Mouse (Mus musculus) heart, embryonic 16.5 days (tissue): ENCODE measurements at regions not wholly inside any gene's neighbourhood (a gene's known extent, or its start where the extent isn't known, plus 50 kb on each side); places are given as distances from the start of the nearest gene placed in this dataset.

Source experiments
- ATAC-seq: fragments of 200-750 bp; cut with Nextera tagmentation; replicated peaks from 2 replicates; pipeline ENCODE4 v1.8.0; 2017; ENCODE audit warnings: moderate number of reproducible peaks; ENCODE audit not compliant: insufficient read depth, low FRiP score; ENCODE audit errors: extremely low read depth
- H3K27ac ChIP-seq: fragments of 300-500 bp; sonication (generic); 2 replicates; pipeline ENCODE4 v1.5.1; 2014; ENCODE audit warnings: mild to moderate bottlenecking, low read length, control low read depth, moderate library complexity
- H3K27me3 ChIP-seq: fragments of 300-500 bp; sonication (generic); 2 replicates; pipeline ENCODE4 v1.6.1; 2014; ENCODE audit warnings: low read length, mixed read lengths; ENCODE audit not compliant: control insufficient read depth, insufficient read depth
- H3K36me3 ChIP-seq: fragments of 300-500 bp; sonication (generic); 2 replicates; pipeline ENCODE4 v1.6.1; 2014; ENCODE audit not compliant: control insufficient read depth, insufficient read depth
- H3K4me1 ChIP-seq: fragments of 300-500 bp; sonication (generic); 2 replicates; pipeline ENCODE4 v1.6.1; 2014; ENCODE audit warnings: low read length, mixed read lengths; ENCODE audit not compliant: control insufficient read depth, insufficient read depth
- H3K4me2 ChIP-seq: fragments of 300-500 bp; sonication (generic); 2 replicates; pipeline ENCODE4 v1.6.1; 2014; ENCODE audit warnings: low read depth, mild to moderate bottlenecking, control low read depth, low read length
- H3K4me3 ChIP-seq: fragments of 300-500 bp; sonication (generic); 2 replicates; pipeline ENCODE4 v1.5.1; 2014; ENCODE audit warnings: mild to moderate bottlenecking, control low read depth, low read length
- H3K9ac ChIP-seq: fragments of 300-500 bp; sonication (generic); 2 replicates; pipeline ENCODE4 v1.6.1; 2014; ENCODE audit warnings: low read length, control low read depth
- H3K9me3 ChIP-seq: fragments of 300-500 bp; sonication (generic); replicated peaks from 2 replicates; pipeline ENCODE4 v1.6.1; 2016; ENCODE audit warnings: low read length; ENCODE audit not compliant: control insufficient read depth
- WGBS: fragments of 180-500 bp; shearing (Covaris S2); extraction: QIAGEN DNeasy Blood & Tissue Kit; methylation state at CpG from one replicate; pipeline ENCODE4 v1.1.7; 2014; 5-methylcytosine and 5-hydroxymethylcytosine counted together

DNA sequence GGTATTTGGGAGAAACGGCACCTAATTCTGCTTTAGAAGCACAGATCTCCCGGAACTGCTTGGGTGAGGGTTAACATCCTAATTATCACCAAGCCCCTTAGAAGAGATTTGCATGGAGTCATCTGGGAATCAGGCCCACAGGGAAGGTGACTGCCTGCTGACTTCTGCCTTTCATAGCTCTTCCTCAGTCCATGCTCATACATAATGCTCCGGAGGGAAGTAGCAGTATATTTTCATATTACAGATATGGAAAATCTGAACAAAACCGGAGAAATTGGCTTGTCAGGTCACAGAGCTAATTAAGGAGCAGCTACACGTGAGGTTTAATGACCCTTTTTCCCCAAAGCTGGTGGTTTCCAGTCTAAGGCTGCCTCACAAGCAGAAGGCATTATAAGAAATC, 72.8 kb upstream of the Nbea start:
- H3K27ac ChIP-seq = no peak overlapping the region
- H3K36me3 ChIP-seq = no peaks in the 10 kb centered on the region
- WGBS = 59% methylated on average over 5 of the region's 5 CpGs
- no peaks in the 10 kb centered on the region for H3K4me1 ChIP-seq
- H3K9ac ChIP-seq = no peak overlapping the region
- no peaks in the 10 kb centered on the region for H3K27me3 ChIP-seq
- no peak overlapping the region for H3K4me3 ChIP-seq
- H3K4me2 ChIP-seq = no peak overlapping the region
- H3K9me3 ChIP-seq = no peaks in the 10 kb centered on the region; the same call in 1 of the 2 replicates
- no peak for ATAC-seq

DNA sequence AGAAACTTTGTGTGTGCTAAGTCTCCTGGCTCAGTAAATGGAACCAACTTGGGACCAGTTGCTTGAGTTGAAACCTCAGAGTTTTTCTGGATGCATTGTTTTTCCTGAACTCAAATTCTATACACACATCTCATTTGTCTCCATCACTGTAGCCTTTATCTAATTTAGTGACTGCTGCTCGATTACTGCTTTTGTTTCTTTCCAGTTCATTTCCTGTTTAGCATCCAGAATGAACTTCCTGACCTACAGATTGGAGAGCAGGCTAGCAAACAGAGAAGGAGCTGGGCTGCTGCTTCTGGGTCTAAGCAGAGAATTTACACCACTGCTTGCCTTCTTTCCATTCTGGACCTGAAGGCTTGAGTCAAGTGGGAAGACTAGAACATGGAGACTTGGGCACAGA, 60.9 kb upstream of the Nbea start:
- Histone ChIP-seq H3K4me1 (no peaks in the 10 kb centered on the region), H3K36me3 (no peaks in the 10 kb centered on the region), H3K27ac (no peak overlapping the region), H3K9me3 (no peaks in the 10 kb centered on the region), H3K4me3 (no peak overlapping the region), H3K4me2 (no peak overlapping the region), H3K27me3 (no peaks in the 10 kb centered on the region), H3K9ac (no peak overlapping the region)
- whole genome bisulfite sequencing = 51% methylated on average over 1 of the region's 1 CpGs
- no peak for ATAC-seq

DNA sequence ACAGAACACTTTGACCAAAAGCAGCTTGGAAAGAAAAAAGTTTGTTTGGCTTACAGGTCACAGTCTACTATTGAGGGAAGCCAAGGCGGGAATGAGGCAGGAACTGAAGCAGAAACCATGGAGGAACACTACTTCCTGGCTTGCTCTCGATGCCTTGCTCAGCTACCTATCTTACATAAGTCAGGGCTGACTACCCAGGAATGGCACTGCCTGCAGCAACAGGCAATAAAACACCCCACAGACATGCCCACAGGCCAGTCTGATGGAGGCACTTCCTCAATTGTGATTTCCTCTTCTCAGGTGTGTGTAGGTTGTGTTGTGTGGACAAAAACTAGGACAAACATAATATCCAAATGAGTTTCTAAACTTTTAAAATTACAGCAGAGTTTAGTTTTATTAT, 54.7 kb upstream of the Nbea start:
- H3K27ac ChIP-seq = no peak overlapping the region
- ATAC-seq = no peak
- H3K4me3 ChIP-seq = no peak overlapping the region
- H3K27me3 ChIP-seq = no peaks in the 10 kb centered on the region
- H3K4me2 ChIP-seq = no peak overlapping the region
- no peaks in the 10 kb centered on the region for H3K36me3 ChIP-seq
- 72% methylated on average over 2 of the region's 2 CpGs for WGBS
- H3K9me3 ChIP-seq = no peaks in the 10 kb centered on the region
- H3K4me1 ChIP-seq = peaks cover 4% of the 10 kb centered on the region; the same call in 1 of the 2 replicates
- H3K9ac ChIP-seq = no peak overlapping the region

GRCm38 (mm10) chr3:56236163-56236562, 52.7 kb upstream of the Nbea start:
- peak overlapping the region; percentile 39; the same call in 1 of the 2 replicates for H3K27ac ChIP-seq
- no peak overlapping the region for H3K9ac ChIP-seq
- WGBS = 76% methylated on average over 1 of the region's 1 CpGs
- no peak for ATAC-seq
- peaks cover 4% of the 10 kb centered on the region; the same call in 1 of the 2 replicates for H3K4me1 ChIP-seq
- no peaks in the 10 kb centered on the region for H3K9me3 ChIP-seq
- no peak overlapping the region for H3K4me3 ChIP-seq
- no peaks in the 10 kb centered on the region for H3K27me3 ChIP-seq
- H3K4me2 ChIP-seq = no peak overlapping the region
- no peaks in the 10 kb centered on the region for H3K36me3 ChIP-seq
